Mouse (Mus musculus) embryonic facial prominence, embryonic 15.5 days (tissue): ENCODE data around the gene Ykt6. TPM values are rescaled to one million over a fixed set of nuclear protein-coding genes. Genes with fewer than 3 reads are reported as not detected.

Source experiments
- ATAC-seq: fragments of 200-750 bp; cut with Nextera tagmentation; 2 replicates; pipeline ENCODE4 v1.8.0; 2017; ENCODE audit warnings: low read depth, moderate TSS enrichment; ENCODE audit not compliant: insufficient number of reproducible peaks, low FRiP score, low TSS enrichment
- H3K27ac ChIP-seq: fragments of 300-500 bp; sonication (generic); replicated peaks from 2 replicates; pipeline ENCODE4 v1.5.1; 2015; ENCODE audit warnings: mild to moderate bottlenecking, inconsistent platforms
- H3K27me3 ChIP-seq: fragments of 300-500 bp; sonication (generic); 2 replicates; pipeline ENCODE4 v1.6.1; 2015; ENCODE audit warnings: inconsistent platforms
- H3K36me3 ChIP-seq: fragments of 300-500 bp; sonication (generic); 2 replicates; pipeline ENCODE4 v1.6.1; 2015; ENCODE audit warnings: mild to moderate bottlenecking, inconsistent platforms
- H3K4me1 ChIP-seq: fragments of 300-500 bp; sonication (generic); 2 replicates; pipeline ENCODE4 v1.6.1; 2015; ENCODE audit warnings: inconsistent platforms
- H3K4me2 ChIP-seq: fragments of 300-500 bp; sonication (generic); replicated peaks from 2 replicates; pipeline ENCODE4 v1.6.1; 2015; ENCODE audit warnings: mild to moderate bottlenecking, inconsistent platforms
- H3K4me3 ChIP-seq: fragments of 300-500 bp; sonication (generic); replicated peaks from 2 replicates; pipeline ENCODE4 v1.5.1; 2015; ENCODE audit warnings: mild to moderate bottlenecking, inconsistent platforms
- H3K9ac ChIP-seq: fragments of 300-500 bp; sonication (generic); 2 replicates; pipeline ENCODE4 v1.6.1; 2015; ENCODE audit warnings: inconsistent platforms
- H3K9me3 ChIP-seq: fragments of 300-500 bp; sonication (generic); replicated peaks from 2 replicates; pipeline ENCODE4 v1.6.1; 2016; ENCODE audit warnings: inconsistent platforms
- whole genome bisulfite sequencing: fragments of 180-500 bp; shearing (Covaris S2); methylation state at CpG from one replicate; pipeline ENCODE4 v1.1.7; 2015; 5-methylcytosine and 5-hydroxymethylcytosine counted together
- polyA plus RNA-seq: library from polyadenylated mRNA; unstranded; fragments of >200 nt; fragmentation: Nextera tagmentation; extraction: Ambion mirVana; gene quantifications from 2 replicates; pipeline ENCODE4 v1.2.1, GENCODE M21; 2015

The Ykt6 gene
- polyA plus RNA-seq, 1 experiment from 2014 or later = 64.4 TPM

GRCm38 (mm10) chr11:5949586-5950352, 5.7 kb upstream of the Ykt6 start, which contains the start of gene Gck:
Gck (minus strand) TSS chr11:5950081.
- H3K9ac ChIP-seq = no peak within 1 kb of the TSS
- H3K27me3 ChIP-seq = no peaks in the 10 kb centered on the region
- peaks cover 20% of the 10 kb centered on the region for H3K4me1 ChIP-seq
- no peak within 1 kb of the TSS for H3K4me2 ChIP-seq
- no peak within 1 kb of the TSS for H3K4me3 ChIP-seq
- ATAC-seq = peak; percentile 70; the same call in 1 of the 2 replicates
- peak within 1 kb of the TSS; percentile 53; the same call in 1 of the 2 replicates for H3K27ac ChIP-seq
- H3K9me3 ChIP-seq = no peaks in the 10 kb centered on the region
- WGBS = 67% methylated on average over 8 of the region's 8 CpGs
- H3K36me3 ChIP-seq = no peaks in the 10 kb centered on the region

GRCm38 (mm10) chr11:5952501-5952900, 3.0 kb upstream of the Ykt6 start:
- WGBS = 72% methylated on average over 5 of the region's 5 CpGs
- H3K9ac ChIP-seq = no peak overlapping the region

GRCm38 (mm10) chr11:5953130-5953765, 2.2 kb upstream of the Ykt6 start:
- WGBS = 32% methylated on average over 8 of the region's 8 CpGs
- H3K4me1 ChIP-seq = peaks cover 38% of the 10 kb centered on the region
- no peak overlapping the region for H3K9ac ChIP-seq
- H3K27ac ChIP-seq = no peak overlapping the region
- no peak overlapping the region for H3K4me3 ChIP-seq
- no peaks in the 10 kb centered on the region for H3K9me3 ChIP-seq
- H3K4me2 ChIP-seq = no peak overlapping the region
- H3K36me3 ChIP-seq = no peaks in the 10 kb centered on the region
- ATAC-seq = no peak
- no peaks in the 10 kb centered on the region for H3K27me3 ChIP-seq

More at GRCm38 (mm10) chr11:5952501-5952900, 3.0 kb upstream of the Ykt6 start:
- Histone ChIP-seq H3K4me1 (peaks cover 38% of the 10 kb centered on the region), H3K9me3 (no peaks in the 10 kb centered on the region), H3K27me3 (no peaks in the 10 kb centered on the region), H3K27ac (no peak overlapping the region), H3K4me3 (no peak overlapping the region), H3K36me3 (no peaks in the 10 kb centered on the region), H3K4me2 (no peak overlapping the region)
- ATAC-seq = no peak

- peaks cover 28% of the 10 kb centered on the region for H3K4me1 ChIP-seq
- no peaks in the 10 kb centered on the region for H3K9me3 ChIP-seq
- ATAC-seq = no peak
- H3K4me3 ChIP-seq = no peak overlapping the region
- WGBS = 79% methylated on average over 5 of the region's 5 CpGs
- no peaks in the 10 kb centered on the region for H3K27me3 ChIP-seq
- no peak overlapping the region for H3K4me2 ChIP-seq
- no peak overlapping the region for H3K9ac ChIP-seq
- no peak overlapping the region for H3K27ac ChIP-seq
- peaks cover 4% of the 10 kb centered on the region; the same call in 1 of the 2 replicates for H3K36me3 ChIP-seq
These were observed 1.1 kb upstream of the Ykt6 start for GRCm38 (mm10) chr11:5954435-5954834.

GRCm38 (mm10) chr11:5954965-5955504, 458 bp upstream of the Ykt6 start:
- peak overlapping the region; percentile 67 for H3K9ac ChIP-seq
- peaks cover 6% of the 10 kb centered on the region for H3K36me3 ChIP-seq
- WGBS = 5% methylated on average over 7 of the region's 7 CpGs
- H3K4me3 ChIP-seq = peak overlapping the region; percentile 68
- peaks cover 26% of the 10 kb centered on the region for H3K4me1 ChIP-seq
- no peaks in the 10 kb centered on the region for H3K27me3 ChIP-seq
- peak overlapping the region; percentile 96 for H3K27ac ChIP-seq
- ATAC-seq = peak; percentile 74
- H3K4me2 ChIP-seq = peak overlapping the region; percentile 72
- no peaks in the 10 kb centered on the region for H3K9me3 ChIP-seq

GRCm38 (mm10) chr11:5960051-5960450, 4.6 kb downstream of the Ykt6 start:
- no peak for ATAC-seq
- Histone ChIP-seq H3K9me3 (no peaks in the 10 kb centered on the region), H3K4me2 (no peak overlapping the region), H3K36me3 (peaks cover 55% of the 10 kb centered on the region), H3K27me3 (no peaks in the 10 kb centered on the region), H3K9ac (no peak overlapping the region), H3K4me1 (peaks cover 19% of the 10 kb centered on the region), H3K4me3 (no peak overlapping the region), H3K27ac (no peak overlapping the region)
- whole genome bisulfite sequencing = 85% methylated on average over 2 of the region's 2 CpGs

- Histone ChIP-seq H3K27ac (no peak overlapping the region), H3K4me2 (no peak overlapping the region), H3K27me3 (no peaks in the 10 kb centered on the region), H3K36me3 (peaks cover 87% of the 10 kb centered on the region), H3K9ac (no peak overlapping the region), H3K4me3 (no peak overlapping the region), H3K4me1 (0 out of 2 replicates have a peak, but pooled peaks cover 3% of the 10 kb centered on the region), H3K9me3 (no peaks in the 10 kb centered on the region)
- ATAC-seq = no peak
- 61% methylated on average over 11 of the region's 11 CpGs for WGBS
These were observed 10.4 kb downstream of the Ykt6 start for GRCm38 (mm10) chr11:5965865-5966264.

- no peaks in the 10 kb centered on the region for H3K9me3 ChIP-seq
- no peak overlapping the region for H3K4me3 ChIP-seq
- 70% methylated on average over 3 of the region's 3 CpGs for WGBS
- peaks cover 78% of the 10 kb centered on the region for H3K36me3 ChIP-seq
- H3K4me2 ChIP-seq = no peak overlapping the region
- H3K27me3 ChIP-seq = no peaks in the 10 kb centered on the region
- ATAC-seq = no peak
- peaks cover 11% of the 10 kb centered on the region for H3K4me1 ChIP-seq
- no peak overlapping the region for H3K9ac ChIP-seq
- no peak overlapping the region for H3K27ac ChIP-seq
These were observed 11.3 kb downstream of the Ykt6 start for GRCm38 (mm10) chr11:5966751-5967150.

- 25% methylated on average over 6 of the region's 6 CpGs for WGBS
- Histone ChIP-seq H3K27me3 (no peaks in the 10 kb centered on the region), H3K4me2 (no peak overlapping the region), H3K4me1 (peaks cover 26% of the 10 kb centered on the region), H3K9ac (no peak overlapping the region), H3K36me3 (peaks cover 64% of the 10 kb centered on the region), H3K9me3 (no peaks in the 10 kb centered on the region), H3K27ac (no peak overlapping the region), H3K4me3 (no peak overlapping the region)
- no peak for ATAC-seq
These were observed 12.7 kb downstream of the Ykt6 start for GRCm38 (mm10) chr11:5968223-5968622.

- Histone ChIP-seq H3K36me3 (peaks cover 35% of the 10 kb centered on the region), H3K4me1 (peaks cover 36% of the 10 kb centered on the region), H3K27ac (no peak overlapping the region), H3K27me3 (no peaks in the 10 kb centered on the region), H3K9ac (no peak overlapping the region), H3K9me3 (no peaks in the 10 kb centered on the region), H3K4me2 (no peak overlapping the region), H3K4me3 (no peak overlapping the region)
- no peak for ATAC-seq
- WGBS = 18% methylated on average over 7 of the region's 7 CpGs
These were observed 15.7 kb downstream of the Ykt6 start for GRCm38 (mm10) chr11:5971202-5971601.

GRCm38 (mm10) chr11:5973151-5973550, 17.7 kb downstream of the Ykt6 start:
- Histone ChIP-seq H3K36me3 (peaks cover 17% of the 10 kb centered on the region; the same call in 1 of the 2 replicates), H3K4me1 (peaks cover 38% of the 10 kb centered on the region), H3K4me3 (no peak overlapping the region), H3K9ac (no peak overlapping the region), H3K27me3 (no peaks in the 10 kb centered on the region), H3K9me3 (no peaks in the 10 kb centered on the region), H3K4me2 (no peak overlapping the region), H3K27ac (no peak overlapping the region)
- no peak for ATAC-seq
- WGBS = 39% methylated on average over 7 of the region's 7 CpGs
